Mouse (Mus musculus) bone marrow, adult 2 months (tissue): ENCODE results near the gene Alkbh2.

Experiments used
- CTCF ChIP-seq: fragments of 200-500 bp; IDR thresholded peaks from 2 replicates; pipeline ENCODE4 v1.5.1; 2011; ENCODE audit warnings: low read length, control low read depth; ENCODE audit not compliant: control insufficient read depth, insufficient read depth
- POLR2A ChIP-seq: fragments of 200-500 bp; IDR thresholded peaks from 2 replicates; pipeline ENCODE4 v1.6.1; 2011; ENCODE audit warnings: low read depth, mild to moderate bottlenecking, control low read depth, low read length, borderline replicate concordance; ENCODE audit not compliant: control insufficient read depth

DNA sequence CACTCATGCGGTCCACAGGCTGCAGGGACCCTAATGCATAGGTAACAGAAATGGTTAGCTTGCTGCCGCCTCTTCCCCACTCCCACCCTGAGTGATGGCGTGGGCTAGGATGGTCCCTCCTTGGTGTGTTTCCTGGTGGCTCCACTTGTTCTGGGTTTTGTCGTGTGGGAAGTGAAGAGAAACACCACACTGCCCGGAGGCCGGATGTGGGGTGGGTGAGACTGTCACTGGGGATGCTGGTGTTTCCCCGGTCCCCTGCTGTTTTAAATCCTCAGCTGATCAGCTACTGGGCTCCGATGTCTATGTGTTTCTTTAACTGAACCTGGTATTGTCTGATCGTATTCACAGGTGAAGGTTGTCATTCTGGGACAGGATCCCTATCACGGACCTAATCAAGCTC, 7.5 kb upstream of the Alkbh2 start:
- TF ChIP-seq CTCF (no peak), POLR2A (no peak)
